9 mouse cellular contexts compared by ENCODE assay signal in genomic region chr16:37809623-37809992, GRCm38 (mm10). TPM values are rescaled to one million over a fixed set of nuclear protein-coding genes. Genes with fewer than 3 reads are reported as not detected.
DNase-seq lines count a peak whose midpoint lies in the region; ATAC-seq lines count a peak whose summit lies in the region.
"Had no signal": no experiment of that assay in that cellular context is flagged by ENCODE, and none has a peak within 500 bp of the region (broad histone marks: within the 10 kb centered on the region; RNA-seq: fewer than 3 reads in every experiment).

No protein-coding gene starts in this region.

- no peak for ATAC-seq in hindbrain, embryonic 16.5 days
- ATAC-seq in midbrain, embryonic 12.5 days (ENCODE audit: low FRiP score, low read depth) = no peak
- no peak for ATAC-seq in midbrain, embryonic 16.5 days
- ATAC-seq in hindbrain, embryonic 11.5 days (ENCODE audit: low FRiP score) = no peak
- no peak for ATAC-seq in stomach, embryonic 15.5 days (ENCODE audit: insufficient read depth, low FRiP score, low read depth)

- no peak overlapping the region for H3K4me2 ChIP-seq in hindbrain, embryonic 16.5 days (ENCODE audit: low read length)
- H3K4me2 ChIP-seq in midbrain, embryonic 12.5 days (replicated peaks) = no peak overlapping the region
- H3K4me2 ChIP-seq in midbrain, embryonic 16.5 days (ENCODE audit: low read length) = no peak overlapping the region
- H3K4me2 ChIP-seq in hindbrain, embryonic 11.5 days (replicated peaks; ENCODE audit: low read depth, low read length) = no peak overlapping the region
- peak overlapping the region; percentile 27; the same call in 1 of the 2 replicates for H3K4me2 ChIP-seq in stomach, embryonic 15.5 days

- peaks cover 9% of the 10 kb centered on the region for H3K9me3 ChIP-seq in hindbrain, embryonic 10.5 days
- H3K9me3 ChIP-seq in hindbrain, embryonic 16.5 days (ENCODE audit: control insufficient read depth, low read length) = no peaks in the 10 kb centered on the region
- 0 out of 2 replicates have a peak, but pooled peaks cover 11% of the 10 kb centered on the region for H3K9me3 ChIP-seq in midbrain, embryonic 12.5 days
- H3K9me3 ChIP-seq in midbrain, embryonic 16.5 days (replicated peaks; ENCODE audit: control insufficient read depth, low read length, poor library complexity, severe bottlenecking) = no peaks in the 10 kb centered on the region
- H3K9me3 ChIP-seq in hindbrain, embryonic 11.5 days (ENCODE audit: control insufficient read depth, low read length) = no peaks in the 10 kb centered on the region
- H3K9me3 ChIP-seq in stomach, embryonic 15.5 days = no peaks in the 10 kb centered on the region

- H3K4me3 ChIP-seq in hindbrain, embryonic 10.5 days = no peak overlapping the region
- H3K4me3 ChIP-seq in hindbrain, embryonic 16.5 days (ENCODE audit: low read length) = no peak overlapping the region
- no peak overlapping the region for H3K4me3 ChIP-seq in midbrain, embryonic 12.5 days
- H3K4me3 ChIP-seq in midbrain, embryonic 16.5 days (ENCODE audit: low read depth, low read length) = no peak overlapping the region
- H3K4me3 ChIP-seq in hindbrain, embryonic 11.5 days (ENCODE audit: low read depth, low read length) = no peak overlapping the region
- H3K4me3 ChIP-seq in stomach, embryonic 15.5 days (replicated peaks) = no peak overlapping the region

- peaks cover 27% of the 10 kb centered on the region for H3K36me3 ChIP-seq in hindbrain, embryonic 10.5 days
- no peaks in the 10 kb centered on the region for H3K36me3 ChIP-seq in hindbrain, embryonic 16.5 days (ENCODE audit: control insufficient read depth, insufficient read depth, low read length)
- peaks cover 9% of the 10 kb centered on the region; the same call in 1 of the 2 replicates for H3K36me3 ChIP-seq in midbrain, embryonic 12.5 days
- no peaks in the 10 kb centered on the region for H3K36me3 ChIP-seq in midbrain, embryonic 16.5 days (ENCODE audit: control insufficient read depth, insufficient read depth, low read length)
- H3K36me3 ChIP-seq in hindbrain, embryonic 11.5 days (ENCODE audit: control insufficient read depth, insufficient read depth, low read length) = no peaks in the 10 kb centered on the region
- H3K36me3 ChIP-seq in stomach, embryonic 15.5 days = peaks cover 9% of the 10 kb centered on the region; the same call in 1 of the 2 replicates

- H3K4me1 ChIP-seq in hindbrain, embryonic 10.5 days (replicated peaks) = peaks cover 47% of the 10 kb centered on the region
- H3K4me1 ChIP-seq in hindbrain, embryonic 16.5 days (ENCODE audit: control insufficient read depth, insufficient read depth, low read depth, low read length) = peaks cover 21% of the 10 kb centered on the region
- peaks cover 21% of the 10 kb centered on the region for H3K4me1 ChIP-seq in midbrain, embryonic 12.5 days
- H3K4me1 ChIP-seq in midbrain, embryonic 16.5 days (ENCODE audit: control insufficient read depth, insufficient read depth, low read length) = peaks cover 17% of the 10 kb centered on the region
- H3K4me1 ChIP-seq in hindbrain, embryonic 11.5 days (replicated peaks; ENCODE audit: control insufficient read depth, insufficient read depth, low read length) = peaks cover 2% of the 10 kb centered on the region; the same call in 1 of the 2 replicates
- H3K4me1 ChIP-seq in stomach, embryonic 15.5 days = peaks cover 42% of the 10 kb centered on the region

- H3K27ac ChIP-seq in hindbrain, embryonic 10.5 days = peak overlapping the region; percentile 74
- no peak overlapping the region for H3K27ac ChIP-seq in hindbrain, embryonic 16.5 days (ENCODE audit: low read depth, low read length)
- H3K27ac ChIP-seq in midbrain, embryonic 12.5 days (replicated peaks) = peak overlapping the region; percentile 66; the same call in 1 of the 2 replicates
- H3K27ac ChIP-seq in midbrain, embryonic 16.5 days (ENCODE audit: low read length) = no peak overlapping the region
- peak overlapping the region; percentile 54; the same call in 1 of the 2 replicates for H3K27ac ChIP-seq in hindbrain, embryonic 11.5 days (ENCODE audit: low read depth, low read length)
- peak overlapping the region; percentile 89 for H3K27ac ChIP-seq in stomach, embryonic 15.5 days

- no peak overlapping the region for H3K9ac ChIP-seq in hindbrain, embryonic 16.5 days (ENCODE audit: low read depth, low read length)
- no peak overlapping the region for H3K9ac ChIP-seq in midbrain, embryonic 12.5 days (replicated peaks)
- no peak overlapping the region for H3K9ac ChIP-seq in midbrain, embryonic 16.5 days (ENCODE audit: low read depth, low read length)
- H3K9ac ChIP-seq in hindbrain, embryonic 11.5 days (ENCODE audit: low read depth, low read length) = no peak overlapping the region
- H3K9ac ChIP-seq in stomach, embryonic 15.5 days = no peak overlapping the region

- 81% methylated on average over 6 of the region's 6 CpGs for WGBS in hindbrain, embryonic 10.5 days
- 69% methylated on average over 6 of the region's 6 CpGs for WGBS in hindbrain, embryonic 16.5 days
- 85% methylated on average over 6 of the region's 6 CpGs for WGBS in midbrain, embryonic 12.5 days
- WGBS in midbrain, embryonic 16.5 days = 74% methylated on average over 6 of the region's 6 CpGs
- WGBS in hindbrain, embryonic 11.5 days = 80% methylated on average over 6 of the region's 6 CpGs
- WGBS in stomach, embryonic 15.5 days = 54% methylated on average over 6 of the region's 6 CpGs

- no peak for DNase-seq in hindbrain, embryonic 10.5 days (ENCODE audit: low spot score)
- DNase-seq in hindbrain, embryonic 11.5 days (ENCODE audit: low spot score) = no peak
- no peak for DNase-seq in Muller cell, postnatal 12 days (ENCODE audit: inconsistent ontology term)
- no peak for DNase-seq in spleen, postnatal 14 days (ENCODE audit: low spot score in 2 of 2)
- DNase-seq: right cerebral cortex, postnatal 25 days had no signal

- H3K27me3 ChIP-seq in hindbrain, embryonic 10.5 days (ENCODE audit: insufficient read depth, poor library complexity, severe bottlenecking) = no peaks in the 10 kb centered on the region
- no peaks in the 10 kb centered on the region for H3K27me3 ChIP-seq in hindbrain, embryonic 16.5 days (replicated peaks; ENCODE audit: control insufficient read depth, insufficient read depth, low read length)
- no peaks in the 10 kb centered on the region for H3K27me3 ChIP-seq in midbrain, embryonic 12.5 days
- no peaks in the 10 kb centered on the region for H3K27me3 ChIP-seq in midbrain, embryonic 16.5 days (ENCODE audit: control insufficient read depth, insufficient read depth, low read depth, low read length)
- H3K27me3 ChIP-seq in hindbrain, embryonic 11.5 days (ENCODE audit: control insufficient read depth, insufficient read depth, low read length) = no peaks in the 10 kb centered on the region
- H3K27me3 ChIP-seq in stomach, embryonic 15.5 days (replicated peaks) = no peaks in the 10 kb centered on the region

RNA-seq across cellular contexts. Expression of gene Fstl1, which starts 32.9 kb away (rescaled TPM):
- polyA plus RNA-seq in hindbrain, embryonic 10.5 days (2016; fragmentation: Nextera tagmentation; extraction: Ambion mirVana) = 170 and 178 TPM in 2 replicates
- polyA plus RNA-seq in hindbrain, embryonic 16.5 days (2015; fragmentation: Nextera tagmentation; extraction: Ambion mirVana) = 81.2 and 110 TPM in 2 replicates
- 169 and 215 TPM in 2 replicates for polyA plus RNA-seq in midbrain, embryonic 12.5 days (2016; fragmentation: Nextera tagmentation; extraction: Ambion mirVana)
- polyA plus RNA-seq in midbrain, embryonic 16.5 days (2015; fragmentation: Nextera tagmentation; extraction: Ambion mirVana) = 69.2 and 74.3 TPM in 2 replicates
- 231 and 271 TPM in 2 replicates for polyA plus RNA-seq in hindbrain, embryonic 11.5 days (2014; fragmentation: Nextera tagmentation; extraction: Ambion mirVana)
- polyA plus RNA-seq in stomach, embryonic 15.5 days (2015; fragmentation: Nextera tagmentation; extraction: Ambion mirVana) = 327 and 347 TPM in 2 replicates

RNA-seq across cellular contexts. Expression of gene Gm36028, which starts 51.3 kb away (rescaled TPM):
- 0.24 and 0.58 TPM in 2 replicates for polyA plus RNA-seq in hindbrain, embryonic 10.5 days (2016; fragmentation: Nextera tagmentation; extraction: Ambion mirVana)
- 0.19 TPM in 1 of 2 replicates, not detected in the other for polyA plus RNA-seq in hindbrain, embryonic 16.5 days (2015; fragmentation: Nextera tagmentation; extraction: Ambion mirVana)
- 0.27 and 0.63 TPM in 2 replicates for polyA plus RNA-seq in midbrain, embryonic 12.5 days (2016; fragmentation: Nextera tagmentation; extraction: Ambion mirVana)
- not detected in 2 replicates for polyA plus RNA-seq in midbrain, embryonic 16.5 days (2015; fragmentation: Nextera tagmentation; extraction: Ambion mirVana)
- polyA plus RNA-seq in hindbrain, embryonic 11.5 days (2014; fragmentation: Nextera tagmentation; extraction: Ambion mirVana) = 0.26 TPM in 1 of 2 replicates, not detected in the other
- 0.93 and 1.1 TPM in 2 replicates for polyA plus RNA-seq in stomach, embryonic 15.5 days (2015; fragmentation: Nextera tagmentation; extraction: Ambion mirVana)

RNA-seq across cellular contexts. Expression of gene Lrrc58, which starts 58.6 kb away (rescaled TPM):
- 44.7 and 54.0 TPM in 2 replicates for polyA plus RNA-seq in hindbrain, embryonic 10.5 days (2016; fragmentation: Nextera tagmentation; extraction: Ambion mirVana)
- polyA plus RNA-seq in hindbrain, embryonic 16.5 days (2015; fragmentation: Nextera tagmentation; extraction: Ambion mirVana) = 45.3 and 48.1 TPM in 2 replicates
- polyA plus RNA-seq in midbrain, embryonic 12.5 days (2016; fragmentation: Nextera tagmentation; extraction: Ambion mirVana) = 53.8 and 59.2 TPM in 2 replicates
- 41.5 and 41.7 TPM in 2 replicates for polyA plus RNA-seq in midbrain, embryonic 16.5 days (2015; fragmentation: Nextera tagmentation; extraction: Ambion mirVana)
- 55.8 and 63.8 TPM in 2 replicates for polyA plus RNA-seq in hindbrain, embryonic 11.5 days (2014; fragmentation: Nextera tagmentation; extraction: Ambion mirVana)
- 50.1 and 54.3 TPM in 2 replicates for polyA plus RNA-seq in stomach, embryonic 15.5 days (2015; fragmentation: Nextera tagmentation; extraction: Ambion mirVana)

Comparison
In these comparisons a context has a peak if more than half of its experiments do, and no peak if none do; other contexts are left out.
1. H3K27ac ChIP-seq: peak in hindbrain, embryonic 10.5 days (single experiment), midbrain, embryonic 12.5 days (single experiment), hindbrain, embryonic 11.5 days (single experiment) and stomach, embryonic 15.5 days (single experiment); none in hindbrain, embryonic 16.5 days (single experiment) and midbrain, embryonic 16.5 days (single experiment).